Mouse (Mus musculus): ENCODE measurements around the gene Thap11. TPM values are rescaled to one million over a fixed set of nuclear protein-coding genes. Genes with fewer than 3 reads are reported as not detected.

Thap11 gene
- total RNA-seq, 4 experiments from 2014 or later: 36.8 to 41.5 (median 37.4) TPM

- peak; percentile 75 to 83 for DNase-seq (ENCODE audit: low spot score in 2 of 2)
Observed at GRCm38 (mm10) chr8:105851651-105852143, 3.2 kb upstream of the Thap11 start.

DNA sequence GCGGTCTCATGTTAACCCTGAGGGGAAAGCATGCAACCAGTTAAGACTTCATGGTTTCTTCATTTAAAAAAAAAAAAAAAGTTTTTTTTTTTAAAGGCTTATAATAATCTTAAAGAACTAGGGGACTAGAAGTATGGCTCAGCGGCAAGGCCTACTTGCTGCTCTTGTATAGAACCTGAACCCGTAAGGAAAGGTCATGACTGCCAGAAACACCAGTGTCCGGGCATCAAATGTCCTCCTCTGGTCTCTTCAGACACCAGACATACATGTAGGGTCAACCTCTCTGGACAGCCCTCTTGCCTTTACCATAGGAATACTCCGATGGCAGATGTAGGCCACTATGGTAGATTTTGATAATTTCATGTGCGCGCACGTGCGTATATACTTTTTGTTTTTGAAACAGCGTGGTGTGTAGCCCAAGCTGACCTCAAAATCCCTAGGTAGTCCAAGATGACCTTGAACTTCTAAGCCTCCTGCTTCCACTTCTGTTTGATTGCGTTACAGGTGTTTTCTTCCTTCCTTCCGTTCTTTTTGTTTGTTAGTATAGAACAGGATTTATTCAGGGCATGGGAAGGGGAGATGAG lies 2.7 kb upstream of the Thap11 start:
- no peak for DNase-seq (ENCODE audit: low spot score in 2 of 2)

DNA sequence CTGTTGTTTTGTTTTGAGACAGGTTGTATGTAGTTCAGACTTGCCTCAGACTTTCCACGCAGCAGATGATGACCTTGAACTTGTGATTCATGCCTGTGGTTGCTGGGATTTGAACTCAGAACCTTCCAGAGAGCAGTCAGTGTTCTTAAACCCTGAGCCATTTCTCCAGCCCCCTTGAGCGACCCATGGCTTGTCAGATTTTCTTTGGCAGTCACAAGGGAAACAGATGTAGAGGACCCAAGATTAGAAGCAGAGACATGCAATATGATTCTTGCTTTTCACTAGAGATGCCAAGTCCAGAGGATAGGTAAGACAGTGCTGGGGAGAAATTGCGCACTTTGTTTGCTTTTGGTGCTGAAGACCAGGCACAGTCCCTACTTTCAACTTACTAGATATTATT lies 1.8 kb upstream of the Thap11 start, which contains the start of gene Cenpt:
Gene Cenpt (minus strand): TSS at position 101 of the 400 bp plus-strand sequence.
- DNase-seq (ENCODE audit: low spot score in 2 of 2): no peak

DNA sequence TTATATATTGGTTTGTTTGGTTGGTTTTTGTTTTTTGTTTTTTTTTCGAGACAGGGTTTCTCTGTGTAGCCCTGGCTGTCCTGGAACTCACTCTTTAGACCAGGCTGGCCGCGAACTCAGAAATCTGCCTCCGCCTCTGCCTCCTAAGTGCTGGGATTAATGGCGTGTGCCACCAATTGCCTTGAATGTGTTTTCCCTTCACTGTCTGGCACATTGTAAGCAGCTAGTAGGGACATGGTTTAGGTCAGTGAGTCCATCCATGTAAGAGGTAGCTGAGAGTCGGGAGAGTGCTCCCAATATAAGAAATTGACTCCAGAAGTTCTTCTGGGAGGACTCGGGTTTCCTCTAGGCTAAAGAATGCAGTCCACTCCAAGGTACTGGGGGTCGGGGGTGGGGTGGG lies 629 bp upstream of the Thap11 start:
- DNase-seq (ENCODE audit: low spot score in 2 of 2): no peak

GRCm38 (mm10) chr8:105855248-105856167 lies 576 bp downstream of the Thap11 start:
- DNase-seq (ENCODE audit: low spot score in 2 of 2): peak; percentile 39 to 46

GRCm38 (mm10) chr8:105856168-105856835 lies 1.4 kb downstream of the Thap11 start:
- DNase-seq (ENCODE audit: low spot score in 2 of 2): no peak

DNA sequence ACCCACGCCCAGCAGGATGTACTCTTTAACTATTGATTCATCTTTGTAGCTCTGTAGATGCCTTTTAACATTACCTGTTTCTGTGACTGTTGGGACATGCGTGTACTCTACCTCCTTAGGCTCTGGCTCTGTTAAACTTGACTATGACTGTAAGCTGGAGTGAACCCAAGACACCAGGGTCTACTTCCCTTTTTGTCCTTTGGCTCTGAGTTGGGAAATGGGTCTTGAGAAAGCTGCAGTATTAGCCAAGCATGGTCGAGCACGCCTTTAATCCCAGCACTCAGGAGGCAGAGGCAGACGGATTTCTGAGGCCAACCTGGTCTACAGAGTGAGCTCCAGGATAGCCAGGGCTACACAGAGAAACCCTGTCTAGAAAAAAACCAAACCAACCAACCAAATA lies 3.6 kb downstream of the Thap11 start:
- no peak for DNase-seq (ENCODE audit: low spot score in 2 of 2)

GRCm38 (mm10) chr8:105859314-105859713 lies 4.4 kb downstream of the Thap11 start:
- DNase-seq (ENCODE audit: low spot score in 2 of 2): no peak

GRCm38 (mm10) chr8:105860143-105860981 lies 5.4 kb downstream of the Thap11 start, which contains the start of gene Nutf2:
Gene Nutf2, plus strand, starts transcription at chr8:105860580.
- peak; percentile 78 to 96 for DNase-seq (ENCODE audit: low spot score in 2 of 2)

- DNase-seq (ENCODE audit: low spot score in 2 of 2): no peak
Observed at GRCm38 (mm10) chr8:105861951-105862350, 7.0 kb downstream of the Thap11 start.

- no peak for DNase-seq (ENCODE audit: low spot score in 2 of 2)
Observed at GRCm38 (mm10) chr8:105866364-105867029, 11.6 kb downstream of the Thap11 start.

DNA sequence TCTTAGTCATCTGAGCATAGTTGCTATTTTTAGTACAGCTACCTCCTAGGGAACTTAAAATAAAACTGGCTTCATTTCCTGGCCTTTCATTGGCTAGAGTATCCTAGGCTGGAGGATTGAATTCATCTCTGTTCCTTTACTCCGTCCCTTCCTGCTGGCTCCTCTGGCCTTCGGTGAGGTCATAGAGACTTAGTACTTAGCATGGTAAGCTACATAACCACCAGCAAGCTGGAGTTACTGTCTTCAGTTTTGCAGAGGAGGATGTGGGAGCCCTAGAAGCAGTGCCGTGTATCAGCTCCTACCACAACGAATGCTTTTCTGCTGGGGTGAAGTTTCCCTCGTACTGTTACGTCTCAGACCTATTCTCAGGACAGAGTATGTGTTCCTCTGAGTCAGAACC lies 19.4 kb downstream of the Thap11 start:
- DNase-seq (ENCODE audit: low spot score in 2 of 2): no peak

GRCm38 (mm10) chr8:105880754-105881520 lies 26.0 kb downstream of the Thap11 start, which contains the start of gene Edc4:
Gene Edc4, plus strand, starts transcription at chr8:105880881.
- peak in 1 of 2 experiments; percentile 90 for DNase-seq (ENCODE audit: low spot score in 2 of 2)

GRCm38 (mm10) chr8:105889756-105890465 lies 35.0 kb downstream of the Thap11 start:
- no peak for DNase-seq (ENCODE audit: low spot score in 2 of 2)

GRCm38 (mm10) chr8:105890870-105891269 lies 35.9 kb downstream of the Thap11 start:
- no peak for DNase-seq (ENCODE audit: low spot score in 2 of 2)

GRCm38 (mm10) chr8:105892432-105892831 lies 37.5 kb downstream of the Thap11 start:
- DNase-seq (ENCODE audit: low spot score in 2 of 2): no peak

- peak; percentile 59 to 88 for DNase-seq (ENCODE audit: low spot score in 2 of 2)
Observed at GRCm38 (mm10) chr8:105893339-105893738, 38.4 kb downstream of the Thap11 start, which contains the start of gene Nrn1l. Gene Nrn1l, plus strand, starts transcription at chr8:105893567.

- DNase-seq (ENCODE audit: low spot score in 2 of 2): no peak
Observed at GRCm38 (mm10) chr8:105897801-105898480, 43.0 kb downstream of the Thap11 start.
